Mouse (Mus musculus) activated CD4-positive, CD25-positive, alpha-beta regulatory T cell, adult 9 weeks (primary cell): ENCODE results near the gene Icos. TPM values are rescaled to one million over a fixed set of nuclear protein-coding genes. Genes with fewer than 3 reads are reported as not detected.

Source experiments
- polyA plus RNA-seq: library from polyadenylated mRNA; unstranded; fragments of 100-300 nt; shearing (Covaris generic); gene quantifications from one replicate; pipeline ENCODE4 v1.2.1, GENCODE M21; 2017

Icos gene
- polyA plus RNA-seq, result 395 TPM

DNA sequence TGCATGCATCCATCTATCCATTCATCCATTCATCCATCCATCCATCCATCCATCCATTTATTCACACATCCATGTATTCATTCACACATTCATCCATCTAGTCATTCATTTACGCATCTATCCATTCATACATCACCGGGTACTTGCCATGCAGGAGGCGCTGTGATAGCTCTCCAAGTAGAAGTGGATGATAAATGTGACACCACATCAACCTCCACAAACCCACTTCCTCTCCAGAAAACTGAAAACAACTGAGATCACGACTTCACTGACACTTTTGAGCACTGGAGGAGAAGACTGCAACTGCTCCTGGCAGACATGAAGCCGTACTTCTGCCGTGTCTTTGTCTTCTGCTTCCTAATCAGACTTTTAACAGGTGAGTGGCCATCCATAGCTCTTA lies at the start of gene Icos:
Gene Icos (plus strand): TSS at position 287 of the 400 bp plus-strand sequence.

Other genes with a start within 250 kb of the Icos start
- 387 TPM for gene Ctla4, start 90.9 kb upstream of the Icos start, polyA plus RNA-seq